ENCODE assay signal across 10 mouse cellular contexts in the genomic region with DNA sequence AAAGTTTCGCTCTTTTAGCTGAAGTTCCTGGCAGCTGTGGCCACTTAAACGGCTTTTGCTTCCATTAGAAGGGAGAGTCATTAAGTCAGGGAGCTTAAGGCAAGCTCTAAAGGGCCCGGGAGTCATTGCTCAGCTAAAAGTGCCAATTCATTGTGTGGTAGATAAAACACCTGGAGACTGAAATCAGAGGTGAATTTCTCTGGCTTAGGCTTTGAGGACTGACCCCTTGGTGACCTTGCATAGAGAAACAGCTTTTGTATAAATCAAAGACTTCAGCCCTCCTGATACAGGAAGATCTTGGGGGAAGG.
DNase-seq lines count a peak whose midpoint lies in the region; ATAC-seq and TF ChIP-seq lines count a peak whose summit lies in the region.
"Had no signal": no experiment of that assay in that cellular context is flagged by ENCODE, and none has a peak within 500 bp of the region (broad histone marks: within the 10 kb centered on the region; RNA-seq: fewer than 3 reads in every experiment).

No protein-coding gene starts in this region.

- TF ChIP-seq EP300 in liver, postnatal 0 days (IDR thresholded peaks at IDR 0.05; ENCODE audit: low read depth) = no peak

- intact Hi-C loops in gastrocnemius, adult 2 months (cut with DNase I) = no loop called here
- intact Hi-C loops in gastrocnemius, postnatal 14 days (cut with DNase I; ENCODE audit: low total_unique reads) = no loop called here

- peak overlapping the region; percentile 16; the same call in 1 of the 2 replicates for H3K27ac ChIP-seq in gastrocnemius, adult 2 months
- H3K27ac ChIP-seq in testis, adult 2 months (ENCODE audit: control insufficient read depth, insufficient read depth, low read depth, low read length) = peak overlapping the region; percentile 66
- no peak overlapping the region for H3K27ac ChIP-seq in liver, postnatal 0 days (ENCODE audit: low read depth)

- 5% methylated on average over 3 of the region's 3 CpGs for WGBS in liver, postnatal 0 days (ENCODE audit: insufficient replicate concordance)

- no peak for TF ChIP-seq POLR2A in testis, adult 2 months (IDR thresholded peaks at IDR 0.05; ENCODE audit: control insufficient read depth, low read depth, low read length)

- no peaks in the 10 kb centered on the region for H3K27me3 ChIP-seq in testis, adult 2 months (ENCODE audit: control insufficient read depth, insufficient read depth, low read length)
- no peaks in the 10 kb centered on the region for H3K27me3 ChIP-seq in liver, postnatal 0 days (ENCODE audit: insufficient read depth, low read length)

- H3K4me3 ChIP-seq in gastrocnemius, adult 2 months = peak overlapping the region; percentile 57
- H3K4me3 ChIP-seq in testis, adult 2 months (ENCODE audit: control insufficient read depth, low read depth, low read length) = no peak overlapping the region
- H3K4me3 ChIP-seq in liver, postnatal 0 days (ENCODE audit: low read depth, low read length) = no peak overlapping the region

- 0 out of 2 replicates have a peak overlapping the region, but pooled peaks have one; percentile 11 for H3K9ac ChIP-seq in liver, postnatal 0 days (replicated peaks)

- no peaks in the 10 kb centered on the region for H3K36me3 ChIP-seq in testis, adult 2 months (ENCODE audit: control insufficient read depth, insufficient read depth, low read length)
- no peaks in the 10 kb centered on the region for H3K36me3 ChIP-seq in liver, postnatal 0 days (replicated peaks; ENCODE audit: insufficient read depth, low read length)

- H3K4me2 ChIP-seq in liver, postnatal 0 days (ENCODE audit: low read depth, low read length) = no peak overlapping the region

- TF ChIP-seq CTCF in gastrocnemius, adult 2 months (IDR thresholded peaks at IDR 0.05) = no peak
- no peak for TF ChIP-seq CTCF in testis, adult 2 months (IDR thresholded peaks at IDR 0.05; ENCODE audit: control insufficient read depth, insufficient read depth, insufficient replicate concordance, low read depth, low read length)
- TF ChIP-seq CTCF in liver, postnatal 0 days (IDR thresholded peaks at IDR 0.05; ENCODE audit: low read depth) = no peak

- ATAC-seq in liver, postnatal 0 days = no peak

- H3K9me3 ChIP-seq in liver, postnatal 0 days (ENCODE audit: low read length) = no peaks in the 10 kb centered on the region

- H3K4me1 ChIP-seq in testis, adult 2 months (ENCODE audit: control insufficient read depth, insufficient read depth, low read length) = peaks cover 12% of the 10 kb centered on the region
- H3K4me1 ChIP-seq in liver, postnatal 0 days (ENCODE audit: insufficient read depth) = no peaks in the 10 kb centered on the region

- DNase-seq in gastrocnemius, adult 2 months = no peak
- no peak for DNase-seq in gastrocnemius, postnatal 14 days
- DNase-seq in testis, postnatal 14 days (ENCODE audit: low spot score) = no peak
- no peak for DNase-seq in liver, postnatal 0 days
- DNase-seq in testis, postnatal 10 days (ENCODE audit: low spot score) = no peak
- DNase-seq in embryo, embryonic 10.5 days (ENCODE audit: low spot score) = no peak
- no peak for DNase-seq in right cerebral cortex, postnatal 4 days
- DNase-seq: cerebellum, postnatal 14 days; thymus, adult 18-20 months had no signal
